In the genomic region with DNA sequence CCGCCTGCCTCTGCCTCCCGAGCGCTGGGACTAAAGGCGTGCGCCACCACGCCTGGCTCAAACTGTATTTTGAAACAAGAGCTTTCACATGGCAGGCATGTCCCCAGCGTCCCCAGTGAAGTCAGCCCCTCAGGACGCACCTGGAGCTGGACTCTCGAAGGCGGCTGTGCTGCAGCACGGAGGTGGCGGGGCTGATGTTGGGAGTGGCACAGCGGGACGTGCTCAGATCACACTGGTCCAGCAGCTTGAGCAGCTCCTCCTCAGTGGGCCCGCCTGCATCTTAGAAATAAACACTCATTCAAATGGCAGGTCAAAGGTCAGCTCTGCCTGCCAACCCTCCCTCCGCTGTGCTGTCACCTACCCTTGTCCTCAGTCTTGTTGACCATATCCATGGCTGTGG, we compare ENCODE assay signal across 17 mouse cellular contexts. TPM values are rescaled to one million over a fixed set of nuclear protein-coding genes. Genes with fewer than 3 reads are reported as not detected.
DNase-seq lines count a peak whose midpoint lies in the region; ATAC-seq and TF ChIP-seq lines count a peak whose summit lies in the region.
"Had no signal": no experiment of that assay in that cellular context is flagged by ENCODE, and none has a peak within 500 bp of the region (broad histone marks: within the 10 kb centered on the region; RNA-seq: fewer than 3 reads in every experiment).

No protein-coding gene starts in this region.

- no peaks in the 10 kb centered on the region for H3K4me1 ChIP-seq in heart, embryonic 10.5 days
- no peaks in the 10 kb centered on the region for H3K4me1 ChIP-seq in heart, adult 2 months (ENCODE audit: control insufficient read depth, insufficient read depth, low read length)
- no peaks in the 10 kb centered on the region for H3K4me1 ChIP-seq in midbrain, embryonic 11.5 days (ENCODE audit: control insufficient read depth, insufficient read depth, low read length)
- no peaks in the 10 kb centered on the region for H3K4me1 ChIP-seq in midbrain, embryonic 15.5 days
- no peaks in the 10 kb centered on the region for H3K4me1 ChIP-seq in liver, embryonic 11.5 days (replicated peaks; ENCODE audit: control insufficient read depth, insufficient read depth, low read length)
- no peaks in the 10 kb centered on the region for H3K4me1 ChIP-seq in stomach, embryonic 16.5 days (ENCODE audit: control insufficient read depth, insufficient read depth, low read length)
- H3K4me1 ChIP-seq: forebrain, embryonic 13.5 days had no signal

- H3K9me3 ChIP-seq in heart, embryonic 10.5 days = no peaks in the 10 kb centered on the region
- no peaks in the 10 kb centered on the region for H3K9me3 ChIP-seq in midbrain, embryonic 11.5 days (ENCODE audit: control insufficient read depth, low read length)
- H3K9me3 ChIP-seq in midbrain, embryonic 15.5 days = no peaks in the 10 kb centered on the region
- no peaks in the 10 kb centered on the region for H3K9me3 ChIP-seq in liver, embryonic 11.5 days (ENCODE audit: control insufficient read depth, low read length)
- H3K9me3 ChIP-seq in stomach, embryonic 16.5 days (replicated peaks; ENCODE audit: control insufficient read depth, low read length) = no peaks in the 10 kb centered on the region
- H3K9me3 ChIP-seq: forebrain, embryonic 13.5 days had no signal

- WGBS in heart, embryonic 10.5 days = 88% methylated on average over 16 of the region's 16 CpGs
- WGBS in heart, adult 2 months = 96% methylated on average over 16 of the region's 16 CpGs
- 94% methylated on average over 16 of the region's 16 CpGs for WGBS in midbrain, embryonic 11.5 days
- 90% methylated on average over 16 of the region's 16 CpGs for WGBS in midbrain, embryonic 15.5 days
- 87% methylated on average over 16 of the region's 16 CpGs for WGBS in liver, embryonic 11.5 days
- 82% methylated on average over 16 of the region's 16 CpGs for WGBS in stomach, embryonic 16.5 days

- H3K79me2 ChIP-seq in heart, adult 2 months (replicated peaks; ENCODE audit: control insufficient read depth, insufficient read depth, low read length) = no peaks in the 10 kb centered on the region

- ATAC-seq in midbrain, embryonic 11.5 days (ENCODE audit: low FRiP score) = peak; percentile 44; the same call in 1 of the 2 replicates
- no peak for ATAC-seq in midbrain, embryonic 15.5 days (replicated peaks)
- ATAC-seq in liver, embryonic 11.5 days (replicated peaks; ENCODE audit: low FRiP score) = peak; percentile 32
- ATAC-seq in stomach, embryonic 16.5 days (ENCODE audit: insufficient read depth, low FRiP score) = peak; percentile 65; the same call in 1 of the 2 replicates
- ATAC-seq: forebrain, embryonic 13.5 days had no signal

- H3K27ac ChIP-seq in heart, embryonic 10.5 days = peak overlapping the region; percentile 33; the same call in 1 of the 2 replicates
- no peak overlapping the region for H3K27ac ChIP-seq in heart, adult 2 months
- no peak overlapping the region for H3K27ac ChIP-seq in midbrain, embryonic 11.5 days (ENCODE audit: low read depth, low read length)
- no peak overlapping the region for H3K27ac ChIP-seq in midbrain, embryonic 15.5 days
- H3K27ac ChIP-seq in liver, embryonic 11.5 days (ENCODE audit: low read depth, low read length) = peak overlapping the region; percentile 77
- H3K27ac ChIP-seq in stomach, embryonic 16.5 days (ENCODE audit: low read length) = no peak overlapping the region
- H3K27ac ChIP-seq: forebrain, embryonic 13.5 days; hindbrain, embryonic 14.5 days had no signal

- no peak for TF ChIP-seq EP300 in heart, adult 2 months (IDR thresholded peaks at IDR 0.05; ENCODE audit: insufficient read depth, low read depth, low read length)

- no peak for TF ChIP-seq CTCF in heart, adult 2 months (IDR thresholded peaks at IDR 0.05)

- intact Hi-C loops in heart, adult 2 months (cut with DNase I) = no loop called here

- H3K4me3 ChIP-seq in heart, embryonic 10.5 days = no peak overlapping the region
- no peak overlapping the region for H3K4me3 ChIP-seq in heart, adult 2 months
- no peak overlapping the region for H3K4me3 ChIP-seq in midbrain, embryonic 11.5 days (ENCODE audit: low read depth, low read length)
- H3K4me3 ChIP-seq in midbrain, embryonic 15.5 days = no peak overlapping the region
- H3K4me3 ChIP-seq in liver, embryonic 11.5 days (ENCODE audit: low read depth, low read length) = no peak overlapping the region
- H3K4me3 ChIP-seq in stomach, embryonic 16.5 days (replicated peaks; ENCODE audit: low read length) = no peak overlapping the region
- H3K4me3 ChIP-seq: forebrain, embryonic 13.5 days had no signal

- H3K4me2 ChIP-seq in midbrain, embryonic 11.5 days = no peak overlapping the region
- H3K4me2 ChIP-seq in midbrain, embryonic 15.5 days = no peak overlapping the region
- no peak overlapping the region for H3K4me2 ChIP-seq in liver, embryonic 11.5 days
- H3K4me2 ChIP-seq in stomach, embryonic 16.5 days (ENCODE audit: low read depth, low read length) = no peak overlapping the region
- H3K4me2 ChIP-seq: forebrain, embryonic 13.5 days; hindbrain, embryonic 14.5 days had no signal

- H3K27me3 ChIP-seq in heart, embryonic 10.5 days (ENCODE audit: insufficient read depth, poor library complexity, severe bottlenecking) = no peaks in the 10 kb centered on the region
- H3K27me3 ChIP-seq in heart, adult 2 months (ENCODE audit: control insufficient read depth, insufficient read depth, low read length) = no peaks in the 10 kb centered on the region
- no peaks in the 10 kb centered on the region for H3K27me3 ChIP-seq in midbrain, embryonic 11.5 days (ENCODE audit: control insufficient read depth, insufficient read depth, low read length)
- no peaks in the 10 kb centered on the region for H3K27me3 ChIP-seq in midbrain, embryonic 15.5 days (replicated peaks)
- no peaks in the 10 kb centered on the region for H3K27me3 ChIP-seq in liver, embryonic 11.5 days (replicated peaks; ENCODE audit: control insufficient read depth, insufficient read depth, low read length)
- no peaks in the 10 kb centered on the region for H3K27me3 ChIP-seq in stomach, embryonic 16.5 days (ENCODE audit: control insufficient read depth, insufficient read depth, low read length)
- H3K27me3 ChIP-seq: forebrain, embryonic 13.5 days had no signal

- no peak for TF ChIP-seq POLR2A in heart, adult 2 months (IDR thresholded peaks at IDR 0.05; ENCODE audit: insufficient read depth, low read depth, low read length)

- no peak overlapping the region for H3K9ac ChIP-seq in heart, adult 2 months (ENCODE audit: low read depth, low read length)
- no peak overlapping the region for H3K9ac ChIP-seq in midbrain, embryonic 11.5 days (ENCODE audit: low read length)
- no peak overlapping the region for H3K9ac ChIP-seq in midbrain, embryonic 15.5 days
- no peak overlapping the region for H3K9ac ChIP-seq in liver, embryonic 11.5 days (ENCODE audit: low read depth, low read length)
- H3K9ac ChIP-seq in stomach, embryonic 16.5 days (ENCODE audit: low read length) = no peak overlapping the region
- H3K9ac ChIP-seq: forebrain, embryonic 13.5 days; hindbrain, embryonic 14.5 days had no signal

- peak; percentile 83 for DNase-seq in heart, embryonic 10.5 days (ENCODE audit: low spot score)
- DNase-seq in heart, adult 2 months = no peak
- DNase-seq in midbrain, embryonic 11.5 days (ENCODE audit: low spot score, missing footprints) = no peak
- no peak for DNase-seq in liver, embryonic 11.5 days (ENCODE audit: low spot score)
- DNase-seq in cerebellum, adult 9-11 months = no peak
- no peak for DNase-seq in layer of hippocampus, postnatal 25 days (ENCODE audit: extremely low spot score in 1 of 2, low spot score in 1 of 2)
- DNase-seq: adrenal gland, postnatal 14 days; cerebellum, adult 2 months; heart, postnatal 10 days; kidney, adult 18-20 months; kidney, postnatal 25 days; right cerebral cortex, postnatal 14 days; thymus, postnatal 36 days had no signal

- peaks cover 83% of the 10 kb centered on the region for H3K36me3 ChIP-seq in heart, embryonic 10.5 days
- H3K36me3 ChIP-seq in heart, adult 2 months (ENCODE audit: control insufficient read depth, insufficient read depth, low read length) = no peaks in the 10 kb centered on the region
- H3K36me3 ChIP-seq in midbrain, embryonic 11.5 days (ENCODE audit: control insufficient read depth, insufficient read depth, low read length) = peaks cover 31% of the 10 kb centered on the region
- peaks cover 33% of the 10 kb centered on the region for H3K36me3 ChIP-seq in midbrain, embryonic 15.5 days (replicated peaks)
- H3K36me3 ChIP-seq in liver, embryonic 11.5 days (ENCODE audit: control insufficient read depth, insufficient read depth, low read length) = peaks cover 22% of the 10 kb centered on the region
- peaks cover 27% of the 10 kb centered on the region for H3K36me3 ChIP-seq in stomach, embryonic 16.5 days (ENCODE audit: control insufficient read depth, insufficient read depth, low read length)

RNA-seq across cellular contexts. Expression of gene Kctd3, which starts 33.7 kb away (rescaled TPM):
- 20.4 and 30.5 TPM in 2 replicates for polyA plus RNA-seq in heart, embryonic 10.5 days (2016; fragmentation: Nextera tagmentation; extraction: Ambion mirVana)
- 10 to 100 TPM; 13.6 to 14.9 TPM for total RNA-seq in heart, adult 2 months (2021)
- polyA plus RNA-seq in heart, adult 2 months (2012; rRNA removed) = 13.2 and 16.7 TPM in 2 replicates
- 36.1 and 36.7 TPM in 2 replicates for polyA plus RNA-seq in midbrain, embryonic 11.5 days (2014; fragmentation: Nextera tagmentation; extraction: Ambion mirVana)
- polyA plus RNA-seq in midbrain, embryonic 15.5 days (2015; fragmentation: Nextera tagmentation; extraction: Ambion mirVana) = 51.5 and 54.5 TPM in 2 replicates
- polyA plus RNA-seq in liver, embryonic 11.5 days (2014; fragmentation: Nextera tagmentation; extraction: Ambion mirVana) = 22.7 and 23.8 TPM in 2 replicates
- 20.1 and 21.9 TPM in 2 replicates for polyA plus RNA-seq in stomach, embryonic 16.5 days (2015; fragmentation: Nextera tagmentation; extraction: Ambion mirVana)
- total RNA-seq in layer of hippocampus, postnatal 25 days (2021) = 10 to 100 TPM; 90.2 to 99.9 TPM

Comparison
In these comparisons a context has a peak if more than half of its experiments do, and no peak if none do; other contexts are left out.
1. H3K27ac ChIP-seq: peak in heart, embryonic 10.5 days (single experiment) and liver, embryonic 11.5 days (single experiment); none in heart, adult 2 months (single experiment), midbrain, embryonic 11.5 days (single experiment), midbrain, embryonic 15.5 days (single experiment) and stomach, embryonic 16.5 days (single experiment).